Mouse (Mus musculus): ENCODE measurements around the gene Igsf3. TPM values are rescaled to one million over a fixed set of nuclear protein-coding genes. Genes with fewer than 3 reads are reported as not detected.

Igsf3 gene
- total RNA-seq, 2 experiments from 2014 or later, result 10.5 to 10.6 TPM

DNA sequence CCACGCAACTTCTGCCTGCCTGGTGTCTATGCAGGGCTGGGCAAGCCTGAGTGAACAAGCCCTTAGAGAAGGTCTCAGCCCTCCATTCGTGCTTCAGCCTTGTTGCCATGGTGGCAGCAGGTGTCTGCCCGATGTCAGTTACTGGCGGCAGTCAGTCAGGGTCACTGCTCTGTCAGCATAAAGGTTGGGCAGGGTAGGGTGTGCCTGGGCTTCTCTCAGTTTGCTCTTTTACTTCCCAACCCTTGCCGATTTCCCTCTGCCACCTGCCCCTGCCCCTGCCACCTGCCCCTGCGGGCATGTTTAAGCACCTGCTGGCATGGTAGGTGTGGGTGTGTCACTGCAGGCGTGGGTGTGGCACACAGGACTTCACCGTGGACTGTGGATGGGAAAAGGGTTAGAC is 67.6 kb downstream of the Igsf3 start:
- DNase-seq, result no peak

- DNase-seq, result no peak
Observed at GRCm38 (mm10) chr3:101447239-101447638, 70.4 kb downstream of the Igsf3 start.

- DNase-seq, result no peak
Observed at GRCm38 (mm10) chr3:101448765-101449164, 71.9 kb downstream of the Igsf3 start.

- DNase-seq, result no peak
Observed at GRCm38 (mm10) chr3:101450811-101451428, 74.0 kb downstream of the Igsf3 start.

DNA sequence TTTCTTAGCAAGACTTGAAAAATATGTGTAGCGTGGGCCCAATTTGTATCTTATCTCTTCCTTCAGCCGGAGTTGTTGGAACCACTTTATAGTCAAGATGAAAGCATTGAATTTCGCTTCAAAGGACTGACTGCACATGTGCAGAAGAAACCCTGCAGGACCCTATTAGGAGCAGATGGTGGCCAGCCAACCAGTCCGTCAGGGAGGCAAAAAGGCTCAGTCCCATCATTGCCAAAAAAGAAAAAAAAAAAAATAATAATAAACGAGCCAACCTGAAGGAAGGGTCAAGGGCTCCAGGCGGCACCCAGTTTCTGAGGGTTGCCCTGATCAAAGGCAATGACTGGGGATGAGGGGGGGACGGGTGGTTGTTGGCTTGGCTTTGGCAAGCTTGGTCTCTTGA is 83.7 kb downstream of the Igsf3 start:
- DNase-seq, result no peak

DNA sequence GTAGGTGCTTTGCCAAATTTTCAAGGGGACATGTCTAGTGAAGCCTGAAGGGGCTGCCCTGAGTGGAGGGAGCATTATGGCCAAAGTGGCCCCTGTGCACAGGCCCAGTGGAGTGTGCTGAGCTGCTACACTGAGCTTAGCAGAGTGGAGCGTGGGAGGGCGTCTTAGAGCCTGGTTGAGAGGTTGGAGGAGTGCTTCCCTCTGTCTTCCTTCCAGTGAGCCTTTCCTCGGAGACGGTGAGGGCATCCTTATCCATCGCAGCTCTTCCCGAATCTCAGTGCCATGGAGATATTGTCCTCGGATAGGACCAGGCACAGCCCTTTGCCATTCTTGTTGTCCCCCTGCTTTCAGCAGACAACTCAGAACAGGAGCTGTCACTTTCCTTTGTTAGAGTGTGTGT is 84.2 kb downstream of the Igsf3 start:
- no peak for DNase-seq

DNA sequence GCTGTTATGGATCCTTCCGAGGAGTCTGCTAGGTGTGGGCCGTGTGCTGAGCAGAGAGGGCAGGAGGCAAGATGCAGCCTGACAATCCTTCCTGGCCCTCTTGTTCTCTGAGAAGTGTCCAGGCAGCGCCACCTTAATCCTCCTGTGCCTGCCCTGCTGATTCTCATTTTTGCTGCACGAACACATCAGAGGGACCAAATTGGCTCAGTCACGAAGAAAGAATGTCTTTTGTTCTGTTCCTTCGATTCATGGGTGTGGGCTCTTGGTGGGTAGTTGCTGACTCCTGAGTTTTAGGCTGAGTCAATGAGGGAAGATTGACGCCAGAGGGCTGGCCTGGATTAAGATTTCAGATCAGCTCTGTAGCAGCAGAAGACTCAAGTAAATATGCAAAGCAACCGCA is 84.9 kb downstream of the Igsf3 start:
- DNase-seq, result peak in 1 of 2 experiments; percentile 18

- peak; percentile 65 to 88 for DNase-seq
Observed at GRCm38 (mm10) chr3:101462294-101462693, 85.4 kb downstream of the Igsf3 start.

DNA sequence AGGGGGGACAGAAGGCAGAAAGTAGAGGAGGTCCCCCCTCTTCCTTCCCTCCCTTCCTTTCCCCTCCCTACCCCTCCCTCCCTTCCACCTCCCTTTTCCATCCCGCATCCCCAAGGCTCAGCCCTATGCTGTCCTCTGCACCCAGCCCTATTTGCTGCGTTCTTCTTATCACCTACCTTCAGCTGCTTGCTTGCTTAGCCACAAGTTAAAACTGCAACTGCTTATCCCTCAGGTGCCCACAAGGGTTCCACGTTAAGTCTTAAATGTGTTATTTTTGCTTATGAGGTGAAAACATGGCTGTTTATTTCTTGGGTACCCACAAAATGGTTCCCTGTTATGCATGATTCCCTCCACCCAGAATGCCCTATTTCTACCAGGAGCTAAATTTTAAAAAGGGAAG is 86.6 kb downstream of the Igsf3 start:
- DNase-seq, result no peak

DNA sequence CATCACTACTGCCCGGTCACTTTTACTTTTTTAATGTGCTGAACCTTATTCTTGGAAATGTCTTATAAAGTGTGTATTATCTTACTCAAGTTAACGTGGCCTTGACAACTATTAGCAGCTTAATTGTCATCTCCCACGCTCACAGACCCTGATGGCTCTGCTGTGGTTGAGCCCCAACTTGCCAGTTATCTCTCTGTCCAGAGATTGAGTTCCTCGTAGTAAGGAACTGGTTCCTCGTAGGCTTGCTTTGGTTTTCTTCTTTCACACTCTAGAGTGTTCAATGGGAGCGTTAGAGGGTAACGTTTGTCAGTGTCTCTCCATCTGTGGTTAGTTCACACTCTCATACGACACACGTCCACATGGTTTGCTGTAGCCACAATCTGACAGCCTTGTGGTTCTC is 92.8 kb downstream of the Igsf3 start:
- DNase-seq, result no peak

GRCm38 (mm10) chr3:101471881-101472280 is 95.0 kb downstream of the Igsf3 start:
- DNase-seq, result no peak

- no peak for DNase-seq
Observed at GRCm38 (mm10) chr3:101481951-101482350, 105.1 kb downstream of the Igsf3 start.

- no peak for DNase-seq
Observed at GRCm38 (mm10) chr3:101483256-101483983, 106.5 kb downstream of the Igsf3 start.

- no peak for DNase-seq
Observed at GRCm38 (mm10) chr3:101486054-101486765, 109.3 kb downstream of the Igsf3 start.

DNA sequence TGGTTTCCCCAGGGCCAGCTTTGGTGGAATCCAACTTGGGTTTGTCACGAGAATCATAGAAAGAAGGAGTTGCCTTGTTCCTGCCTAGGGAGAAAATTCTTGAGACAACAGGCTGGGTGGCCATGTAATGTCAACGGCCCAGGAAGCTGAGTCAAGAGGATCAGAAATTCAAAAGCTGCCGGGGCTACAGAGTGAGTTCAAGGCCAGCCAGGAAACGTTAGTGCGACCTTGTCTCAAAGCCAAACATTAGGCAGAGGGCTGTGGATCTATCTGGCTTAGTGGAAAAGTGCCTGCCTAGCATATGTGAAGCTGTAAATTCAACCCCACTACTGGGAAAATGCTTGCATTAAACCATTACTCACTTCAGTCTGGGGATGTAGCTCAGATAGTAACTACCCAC is 110.6 kb downstream of the Igsf3 start:
- no peak for DNase-seq

DNA sequence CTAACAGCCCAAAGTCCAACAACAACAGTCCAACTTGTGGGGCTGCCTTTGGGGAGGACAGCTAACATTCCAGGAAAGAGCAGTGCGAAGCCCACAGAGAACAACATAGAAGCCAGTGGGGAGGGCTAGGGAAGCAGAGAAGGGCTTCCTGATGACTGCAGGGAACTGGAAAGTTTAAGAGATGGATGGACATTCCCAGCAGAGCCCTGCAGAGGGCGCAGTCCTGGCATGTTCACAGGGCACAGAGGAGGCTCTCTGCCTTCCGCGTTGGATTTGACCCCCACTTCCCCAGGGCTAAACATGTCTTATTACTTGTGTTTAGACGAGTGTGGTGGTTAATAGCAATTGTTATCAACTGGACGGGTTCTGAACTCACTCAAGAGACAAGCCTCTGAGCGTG is 111.3 kb downstream of the Igsf3 start:
- DNase-seq, result no peak

GRCm38 (mm10) chr3:101490515-101490914 is 113.6 kb downstream of the Igsf3 start:
- no peak for DNase-seq

DNA sequence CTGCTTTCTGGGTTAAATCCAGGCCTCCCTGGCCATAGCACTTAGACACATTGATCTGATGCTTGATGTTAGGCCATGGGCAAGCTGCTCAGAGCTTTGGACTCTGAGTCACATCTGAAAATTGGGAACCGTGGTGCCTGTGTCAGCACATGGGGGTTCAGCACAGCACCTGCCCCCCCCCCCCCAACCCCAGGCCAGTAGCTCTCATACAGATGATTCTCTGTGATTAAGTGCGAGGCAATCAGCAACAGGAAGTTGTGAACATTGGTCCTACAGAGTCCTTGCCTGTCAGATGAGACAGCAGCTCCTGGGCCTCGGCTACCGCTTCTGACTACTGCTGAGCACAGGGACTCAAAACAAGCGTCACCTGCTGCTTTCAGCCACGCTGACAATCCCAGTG is 116.0 kb downstream of the Igsf3 start:
- DNase-seq, result no peak

- peak; percentile 83 to 95 for DNase-seq
Observed at GRCm38 (mm10) chr3:101493937-101494459, 117.1 kb downstream of the Igsf3 start.

- DNase-seq, result no peak
Observed at GRCm38 (mm10) chr3:101497432-101498030, 120.6 kb downstream of the Igsf3 start.

DNA sequence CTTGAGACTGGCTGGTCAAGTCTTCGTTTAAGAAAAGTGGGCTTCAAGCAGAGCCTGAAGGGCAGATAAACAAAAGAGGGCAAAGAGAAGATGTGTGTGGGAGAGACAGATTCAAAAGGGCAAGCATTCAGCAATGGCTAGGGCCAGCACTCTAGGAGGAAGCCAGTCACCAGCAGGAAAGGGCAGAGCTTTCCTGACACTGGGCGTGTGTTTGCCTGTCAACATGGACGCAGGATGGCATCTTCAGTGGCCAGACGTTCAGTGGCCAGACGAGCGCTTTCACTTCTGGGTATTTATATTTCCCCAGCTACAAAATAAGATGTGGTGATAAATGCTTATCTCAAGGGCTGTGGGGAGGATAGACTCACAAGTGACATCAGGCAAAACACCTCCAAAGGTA is 123.0 kb downstream of the Igsf3 start:
- no peak for DNase-seq

DNA sequence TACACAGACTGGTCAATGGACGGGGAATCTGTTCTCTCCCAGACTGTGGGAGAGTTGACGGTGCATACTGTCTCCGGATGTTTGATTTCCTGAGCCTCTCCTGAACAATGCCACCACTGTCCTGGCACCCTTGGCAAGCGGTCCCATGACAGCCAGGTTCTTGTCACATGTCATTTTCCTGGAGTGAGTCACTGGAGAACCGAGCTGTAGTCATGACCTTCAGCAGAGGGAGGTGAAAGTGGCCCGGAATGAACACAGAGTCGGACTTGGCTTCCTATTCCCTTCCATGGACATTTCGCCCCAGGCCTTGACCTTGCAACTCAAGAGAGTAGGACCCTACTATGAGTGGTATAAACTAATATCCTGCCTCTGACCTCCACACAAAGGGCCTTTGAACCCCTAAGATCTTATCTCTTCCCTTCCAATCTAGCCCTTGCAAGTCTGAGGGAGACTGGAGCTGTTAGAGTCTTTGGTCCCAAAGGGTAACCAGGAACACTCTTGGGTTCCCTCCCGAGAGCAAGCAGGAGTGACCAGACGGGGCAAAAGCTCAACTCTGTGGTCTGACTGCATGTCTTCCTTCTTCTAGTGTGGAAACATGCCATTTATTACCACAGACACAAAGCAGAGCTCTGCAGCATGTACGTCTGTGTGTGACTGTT is 123.6 kb downstream of the Igsf3 start:
- DNase-seq, result peak; percentile 74 to 77

All from heart, adult 18-20 months (tissue).